Mouse (Mus musculus) cortical plate, adult 2 months (tissue): Measurements from ENCODE around the gene Prph2.

Source experiments
- CTCF ChIP-seq: fragments of 200-500 bp; IDR thresholded peaks from 2 replicates; pipeline ENCODE4 v1.5.1; 2011; ENCODE audit warnings: mild to moderate bottlenecking, control low read depth, low read length; ENCODE audit not compliant: insufficient read depth; ENCODE audit errors: extremely low read depth
- POLR2A ChIP-seq: fragments of 200-500 bp; IDR thresholded peaks from 2 replicates; pipeline ENCODE4 v1.6.1; 2011; ENCODE audit warnings: mild to moderate bottlenecking, low read length, control low read depth; ENCODE audit not compliant: insufficient read depth; ENCODE audit errors: extremely low read depth

GRCm38 (mm10) chr17:46881728-46882127 is 28.5 kb upstream of the Prph2 start:
- no peak for TF ChIP-seq POLR2A
- TF ChIP-seq CTCF: no peak
